Mouse (Mus musculus) v-Abl transformed pro-B cells (cell line): ENCODE results near the gene Zfp664.

Experiments used
- in situ Hi-C, 2 experiments: fragments of 400-800 bp; cut with MboI; formaldehyde crosslinking; loops; one replicate each; pipeline ENCODE4 v1.15.1; 2025; ENCODE audit not compliant: unreplicated experiment in 2 of 2

Zfp664 gene

GRCm38 (mm10) chr5:124862871-124863741 is 615 bp downstream of the Zfp664 start:
- in situ Hi-C loops, result loop anchor here in 1 of 2 experiments (25.0 kb wide), 1 partner anchor 851 kb away; no protein-coding TSS in a partner anchor

GRCm38 (mm10) chr5:124868981-124869380 is 6.5 kb downstream of the Zfp664 start:
- in situ Hi-C loops, result loop anchor here in 1 of 2 experiments (5.0 to 25.0 kb wide), 2 partner anchors 437 to 857 kb away; no protein-coding TSS in a partner anchor

GRCm38 (mm10) chr5:124872033-124872432 is 9.5 kb downstream of the Zfp664 start:
- in situ Hi-C loops, result loop anchor here (10.0 to 25.0 kb wide), 2 partner anchors 437 to 860 kb away; partner anchors contain the start of gene Kmt5a (in 1 of the 2)

GRCm38 (mm10) chr5:124873096-124873495 is 10.6 kb downstream of the Zfp664 start:
- in situ Hi-C loops, result loop anchor here (10.0 to 25.0 kb wide), 2 partner anchors 438 to 861 kb away; partner anchors contain the start of gene Kmt5a (in 1 of the 2)

- in situ Hi-C loops, result loop anchor here (10.0 to 25.0 kb wide), 2 partner anchors 439 to 862 kb away; partner anchors contain the start of gene Kmt5a (in 1 of the 2)
These were observed 11.6 kb downstream of the Zfp664 start for GRCm38 (mm10) chr5:124873890-124874601.

GRCm38 (mm10) chr5:124879251-124879650 is 16.8 kb downstream of the Zfp664 start:
- in situ Hi-C loops, result loop anchor here in 1 of 2 experiments (10.0 kb wide), 1 partner anchor 444 kb away; the partner anchor contains the start of gene Kmt5a

GRCm38 (mm10) chr5:124879801-124880200 is 17.3 kb downstream of the Zfp664 start:
- in situ Hi-C loops, result loop anchor here in 1 of 2 experiments (10.0 kb wide), 1 partner anchor 445 kb away; the partner anchor contains the start of gene Kmt5a

- in situ Hi-C loops, result no loop called here
These were observed 21.4 kb downstream of the Zfp664 start for GRCm38 (mm10) chr5:124883877-124884276.

GRCm38 (mm10) chr5:124888661-124889060 is 26.2 kb downstream of the Zfp664 start:
- in situ Hi-C loops, result no loop called here

- in situ Hi-C loops, result no loop called here
These were observed 29.5 kb downstream of the Zfp664 start for GRCm38 (mm10) chr5:124891921-124892370.

GRCm38 (mm10) chr5:124896135-124896534 is 33.6 kb downstream of the Zfp664 start:
- in situ Hi-C loops, result no loop called here

GRCm38 (mm10) chr5:124899945-124900631 is 37.6 kb downstream of the Zfp664 start:
- in situ Hi-C loops, result loop anchor here (10.0 to 25.0 kb wide), 3 partner anchors 295 to 612 kb away; partner anchors contain the start of gene Aacs (in 1 of the 2)

GRCm38 (mm10) chr5:124900738-124901490 is 38.4 kb downstream of the Zfp664 start:
- in situ Hi-C loops, result loop anchor here (10.0 to 25.0 kb wide), 3 partner anchors 294 to 611 kb away; partner anchors contain the start of gene Aacs (in 1 of the 2)

GRCm38 (mm10) chr5:124901675-124902074 is 39.2 kb downstream of the Zfp664 start:
- in situ Hi-C loops, result loop anchor here (10.0 to 25.0 kb wide), 3 partner anchors 293 to 611 kb away; partner anchors contain the start of gene Aacs (in 1 of the 2)

GRCm38 (mm10) chr5:124902195-124902594 is 39.7 kb downstream of the Zfp664 start:
- in situ Hi-C loops, result loop anchor here (10.0 to 25.0 kb wide), 3 partner anchors 293 to 610 kb away; partner anchors contain the start of gene Aacs (in 1 of the 2)

- in situ Hi-C loops, result loop anchor here (10.0 to 25.0 kb wide), 3 partner anchors 291 to 608 kb away; partner anchors contain the start of gene Aacs (in 1 of the 2)
These were observed 41.4 kb downstream of the Zfp664 start for GRCm38 (mm10) chr5:124903852-124904251.

- in situ Hi-C loops, result loop anchor here (5.0 to 25.0 kb wide), 7 partner anchors 200 to 605 kb away; partner anchors contain the start of gene Aacs (in 1 of the 2)
These were observed 44.4 kb downstream of the Zfp664 start for GRCm38 (mm10) chr5:124906890-124907289.

GRCm38 (mm10) chr5:124908860-124909259 is 46.4 kb downstream of the Zfp664 start:
- in situ Hi-C loops, result loop anchor here (5.0 to 25.0 kb wide), 7 partner anchors 198 to 603 kb away; partner anchors contain the start of gene Aacs (in 1 of the 2)
